Mouse (Mus musculus) ES-E14 (cell line): Measurements from ENCODE around the gene Agap1.

Experiments used
- CHD2 ChIP-seq: IDR thresholded peaks from 2 replicates; pipeline ENCODE4 v1.6.1; 2014; ENCODE audit warnings: mild to moderate bottlenecking, low read depth, low read length, inconsistent platforms
- HCFC1 ChIP-seq: IDR thresholded peaks from 2 replicates; pipeline ENCODE4 v1.6.1; 2012; ENCODE audit warnings: low read length, inconsistent platforms, borderline replicate concordance; ENCODE audit not compliant: insufficient read depth
- MAFK ChIP-seq: IDR thresholded peaks from 2 replicates; pipeline ENCODE4 v1.6.1; 2014; ENCODE audit warnings: mild to moderate bottlenecking, low read depth, low read length, inconsistent platforms; ENCODE audit not compliant: insufficient read depth
- ZC3H11A ChIP-seq: IDR thresholded peaks from 2 replicates; pipeline ENCODE4 v1.6.1; 2012; ENCODE audit warnings: low read depth, mild to moderate bottlenecking, inconsistent platforms, low read length, borderline replicate concordance
- ZNF384 ChIP-seq: IDR thresholded peaks from 2 replicates; pipeline ENCODE4 v1.6.1; 2012; ENCODE audit warnings: low read depth, low read length, inconsistent platforms

DNA sequence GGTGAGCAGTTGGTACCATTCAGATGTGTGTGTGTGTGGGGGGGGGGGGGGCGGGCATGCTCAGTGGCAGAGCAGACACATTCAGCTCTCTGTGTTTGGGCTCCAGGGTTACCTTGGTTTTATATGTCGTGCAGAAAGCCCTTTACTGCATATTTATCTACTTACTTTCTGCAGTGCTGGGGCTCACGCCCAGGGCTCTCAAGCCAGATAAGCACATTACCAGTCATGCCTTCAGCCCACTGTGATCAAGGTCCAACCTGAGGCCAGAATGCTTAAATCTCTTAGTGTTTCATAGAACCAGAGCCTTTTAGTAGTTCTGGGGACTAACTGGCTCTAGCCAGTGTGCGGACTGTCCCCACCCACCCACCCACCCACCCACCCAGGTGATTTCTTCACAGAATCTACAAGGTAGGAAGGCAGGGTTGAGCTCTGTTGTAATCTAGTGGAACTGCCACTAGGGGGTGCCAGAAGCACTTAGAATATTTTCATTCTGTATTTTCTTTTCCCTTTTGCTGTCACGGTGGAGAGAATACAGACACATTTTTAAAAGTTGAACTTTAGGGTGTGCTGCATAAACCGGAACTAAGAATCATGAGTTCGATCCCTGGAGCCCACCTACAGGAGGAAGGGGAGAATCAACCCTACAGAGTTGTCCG lies 189.0 kb downstream of the Agap1 start:
- TF ChIP-seq ZNF384 (no peak), MAFK (no peak), HCFC1 (no peak), CHD2 (no peak), ZC3H11A (no peak)
